Mouse (Mus musculus): ENCODE data around the gene Arhgap28. TPM values are rescaled to one million over a fixed set of nuclear protein-coding genes. Genes with fewer than 3 reads are reported as not detected.

Arhgap28 gene
- total RNA-seq, 2 experiments from 2014 or later, result 0.65 to 0.86 TPM

DNA sequence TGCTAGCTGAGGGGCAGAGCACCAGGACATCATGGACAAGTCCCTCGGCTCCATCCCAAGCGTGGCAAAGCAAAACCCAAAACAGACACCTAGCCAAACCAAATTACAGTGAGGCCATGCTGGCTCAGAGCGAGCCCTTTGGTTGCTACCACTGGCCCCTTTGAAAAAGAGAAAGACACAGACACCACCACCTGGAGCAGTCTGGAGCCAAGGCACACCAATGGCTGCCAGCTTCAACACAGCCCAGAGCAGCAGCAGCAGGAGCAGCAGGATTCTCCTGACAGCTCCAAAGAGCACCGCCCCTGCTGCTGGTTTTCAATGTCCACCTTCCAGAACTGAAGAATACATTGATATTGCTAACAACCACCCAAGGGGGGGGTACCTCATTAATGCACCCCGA, 104.5 kb downstream of the Arhgap28 start:
- no peak overlapping the region for H3K4me3 ChIP-seq
- intact Hi-C loops (cut with DNase I), result no loop called here
- DNase-seq (ENCODE audit: extremely low spot score in 1 of 2, low spot score in 2 of 2), result no peak
- H3K27ac ChIP-seq, result no peak overlapping the region
- no peak for TF ChIP-seq CTCF (IDR thresholded peaks at IDR 0.05)

DNA sequence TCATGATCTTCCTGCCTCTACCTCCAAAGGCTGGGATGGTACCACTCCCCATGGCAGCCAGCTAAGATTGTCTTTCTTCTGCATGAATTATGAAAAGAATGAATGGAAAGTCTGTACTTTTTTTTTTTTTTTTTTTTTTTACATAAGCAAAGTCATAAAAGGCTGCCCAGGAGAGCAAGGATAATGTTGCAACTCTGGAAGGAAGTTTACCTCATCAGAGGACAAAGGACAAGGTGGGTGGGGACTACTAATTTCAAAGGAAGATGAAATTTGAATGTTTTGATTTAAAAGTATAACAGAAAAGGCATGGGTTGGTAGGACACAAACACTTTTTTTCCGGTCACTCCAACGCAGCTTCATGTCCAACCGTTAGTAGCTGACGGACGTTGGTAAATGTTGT, 107.5 kb downstream of the Arhgap28 start:
- DNase-seq (ENCODE audit: extremely low spot score in 1 of 2, low spot score in 2 of 2), result no peak
- Histone ChIP-seq H3K4me3 (no peak overlapping the region), H3K27ac (no peak overlapping the region)
- TF ChIP-seq CTCF (IDR thresholded peaks at IDR 0.05), result no peak
- intact Hi-C loops (cut with DNase I), result no loop called here

DNA sequence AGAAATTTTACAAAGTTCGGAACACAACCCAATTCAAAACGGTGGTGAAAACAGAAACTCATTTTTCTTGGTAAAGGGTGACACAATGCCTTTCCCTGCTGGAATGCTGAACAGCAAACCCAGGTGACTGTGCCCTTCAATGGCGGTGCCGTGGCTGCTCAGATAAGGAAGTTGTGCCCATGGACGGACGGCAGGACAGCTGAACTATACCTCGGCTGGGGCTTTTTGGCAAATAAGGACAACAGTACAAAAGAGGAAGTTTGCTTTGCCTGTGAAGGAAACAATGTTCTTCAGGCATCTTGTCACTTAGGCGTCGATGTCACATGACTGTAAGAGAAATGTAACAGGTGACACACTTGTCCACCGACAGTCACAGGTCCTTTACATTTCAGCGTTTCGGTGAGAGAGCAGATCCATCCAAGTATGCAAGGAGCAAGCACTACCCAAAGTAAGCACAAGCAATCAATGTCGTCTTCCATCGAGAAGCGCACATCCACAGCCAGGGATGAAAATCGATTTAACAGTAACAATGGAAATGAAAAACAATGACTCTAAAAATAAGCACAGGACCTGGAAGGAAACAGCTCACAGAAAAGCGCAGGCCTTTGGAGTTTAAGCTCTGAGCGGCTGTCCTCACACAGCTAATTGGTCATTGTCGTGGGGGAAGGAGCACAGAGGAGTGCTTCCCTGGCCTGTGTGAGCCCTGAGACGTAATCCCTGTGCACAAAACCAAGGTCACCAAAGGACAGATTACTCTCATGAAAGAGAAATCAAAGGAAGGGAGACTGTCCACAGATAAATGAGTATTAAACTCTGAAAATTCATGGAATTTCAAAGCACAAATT, 114.2 kb downstream of the Arhgap28 start:
- no peak overlapping the region for H3K27ac ChIP-seq
- no peak for DNase-seq (ENCODE audit: extremely low spot score in 1 of 2, low spot score in 2 of 2)
- TF ChIP-seq CTCF (IDR thresholded peaks at IDR 0.05), result no peak
- no peak overlapping the region for H3K4me3 ChIP-seq
- intact Hi-C loops (cut with DNase I), result no loop called here

DNA sequence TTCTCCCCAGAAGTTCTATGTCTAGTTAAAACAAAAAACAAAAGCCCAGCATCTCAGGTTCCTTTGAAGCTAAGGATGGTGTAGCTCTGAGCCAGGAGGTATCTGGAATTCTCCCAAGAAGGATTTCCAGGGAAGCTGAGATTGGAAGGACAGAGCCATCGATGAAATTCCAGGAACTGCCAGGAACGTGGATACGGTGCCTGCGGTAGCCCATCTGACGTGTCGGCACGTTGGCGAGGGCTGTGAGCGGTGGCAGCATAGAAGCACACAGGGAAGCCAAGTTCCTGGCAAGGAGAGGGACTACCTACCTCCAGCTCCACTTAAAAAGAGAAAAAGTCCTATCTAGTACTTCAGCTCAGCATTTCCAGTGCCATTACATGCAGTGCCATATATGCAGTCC, 115.8 kb downstream of the Arhgap28 start:
- Histone ChIP-seq H3K4me3 (no peak overlapping the region), H3K27ac (no peak overlapping the region)
- TF ChIP-seq CTCF (IDR thresholded peaks at IDR 0.05), result no peak
- intact Hi-C loops (cut with DNase I), result no loop called here
- no peak for DNase-seq (ENCODE audit: extremely low spot score in 1 of 2, low spot score in 2 of 2)

DNA sequence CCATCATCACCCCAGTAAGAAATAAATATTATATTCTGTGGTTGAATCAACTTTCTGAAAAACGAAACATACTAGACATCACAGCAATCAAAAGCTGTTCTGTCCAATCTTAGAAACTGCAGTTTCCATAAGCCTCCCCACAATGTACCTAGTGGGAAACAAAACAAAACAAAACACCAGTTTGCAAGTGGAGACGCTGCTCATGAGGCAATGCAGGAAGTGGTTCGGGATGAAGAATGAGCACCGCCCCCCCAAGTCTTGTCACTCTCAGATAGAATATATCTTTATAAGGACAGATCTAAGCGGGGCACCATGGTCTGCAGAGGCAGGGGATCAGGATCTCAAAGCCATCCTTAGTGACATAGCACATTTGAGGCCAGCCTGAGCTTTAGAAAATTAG, 117.6 kb downstream of the Arhgap28 start:
- no peak for DNase-seq (ENCODE audit: extremely low spot score in 1 of 2, low spot score in 2 of 2)
- no peak overlapping the region for H3K4me3 ChIP-seq
- H3K27ac ChIP-seq, result no peak overlapping the region
- TF ChIP-seq CTCF (IDR thresholded peaks at IDR 0.05), result no peak
- intact Hi-C loops (cut with DNase I), result no loop called here

DNA sequence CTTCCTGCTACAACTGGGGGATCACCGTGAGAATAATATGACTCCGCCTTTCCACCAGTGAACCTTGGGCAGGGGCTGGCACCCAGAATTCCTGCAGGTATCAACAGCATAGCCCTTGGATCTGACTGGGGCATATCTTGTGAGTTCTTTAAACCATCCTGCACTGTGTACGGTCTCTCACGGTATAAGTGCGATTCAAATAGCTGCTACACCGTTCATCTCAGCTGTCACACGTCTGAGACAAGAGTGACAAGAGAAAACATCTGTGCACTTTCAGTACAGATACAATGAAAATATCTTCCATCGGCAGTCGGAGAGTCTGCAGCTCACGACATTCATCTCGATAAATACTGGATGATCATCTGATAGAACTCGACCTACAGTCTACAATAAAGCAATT, 126.3 kb downstream of the Arhgap28 start:
- Histone ChIP-seq H3K27ac (no peak overlapping the region), H3K4me3 (no peak overlapping the region)
- intact Hi-C loops (cut with DNase I), result no loop called here
- TF ChIP-seq CTCF (IDR thresholded peaks at IDR 0.05), result no peak
- no peak for DNase-seq (ENCODE audit: extremely low spot score in 1 of 2, low spot score in 2 of 2)

DNA sequence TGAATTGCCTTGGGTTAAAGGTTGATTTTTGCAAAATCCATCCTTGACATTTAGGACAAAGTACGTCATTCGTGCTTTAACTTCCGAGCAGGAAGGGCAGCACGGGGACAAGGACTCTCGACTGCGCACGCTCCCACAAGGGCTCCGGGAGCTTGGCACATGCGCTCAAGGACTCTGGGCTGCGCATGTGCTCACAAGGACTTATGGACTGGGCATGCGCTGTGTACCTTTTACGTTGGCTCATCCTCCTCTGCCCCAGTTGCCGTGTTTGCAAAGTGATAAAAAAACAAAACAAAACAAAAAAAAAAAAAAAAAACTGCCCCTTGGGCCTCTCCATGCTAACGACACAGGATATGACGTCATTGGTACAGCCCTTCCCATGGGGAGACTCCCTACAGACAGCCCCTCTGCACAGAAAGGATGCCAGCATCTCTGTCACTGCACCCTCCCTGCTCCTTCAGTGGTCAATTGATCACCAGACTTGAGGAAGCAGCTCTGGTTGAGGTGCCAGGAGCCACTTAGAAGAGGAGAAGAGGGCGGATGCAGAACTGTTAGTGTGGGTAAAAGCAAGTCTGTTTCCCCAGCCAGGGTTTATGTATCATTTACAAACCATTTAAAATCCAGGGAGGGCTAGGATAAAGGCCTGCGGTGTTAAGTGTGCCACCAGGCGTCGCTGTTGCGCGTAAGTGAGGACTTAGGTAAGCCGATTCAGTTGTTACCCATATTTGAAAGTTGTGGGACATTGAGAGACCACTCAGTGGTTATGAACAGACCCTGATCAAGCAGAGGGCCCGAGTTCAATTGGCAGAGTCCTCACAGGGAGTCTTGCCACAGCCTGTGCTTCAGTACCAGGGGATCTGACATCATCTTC, 134.0 kb downstream of the Arhgap28 start:
- Histone ChIP-seq H3K27ac (no peak overlapping the region), H3K4me3 (no peak overlapping the region)
- intact Hi-C loops (cut with DNase I), result no loop called here
- TF ChIP-seq CTCF (IDR thresholded peaks at IDR 0.05), result peak; percentile 83
- DNase-seq (ENCODE audit: extremely low spot score in 1 of 2, low spot score in 2 of 2), result peak; percentile 70 to 76

DNA sequence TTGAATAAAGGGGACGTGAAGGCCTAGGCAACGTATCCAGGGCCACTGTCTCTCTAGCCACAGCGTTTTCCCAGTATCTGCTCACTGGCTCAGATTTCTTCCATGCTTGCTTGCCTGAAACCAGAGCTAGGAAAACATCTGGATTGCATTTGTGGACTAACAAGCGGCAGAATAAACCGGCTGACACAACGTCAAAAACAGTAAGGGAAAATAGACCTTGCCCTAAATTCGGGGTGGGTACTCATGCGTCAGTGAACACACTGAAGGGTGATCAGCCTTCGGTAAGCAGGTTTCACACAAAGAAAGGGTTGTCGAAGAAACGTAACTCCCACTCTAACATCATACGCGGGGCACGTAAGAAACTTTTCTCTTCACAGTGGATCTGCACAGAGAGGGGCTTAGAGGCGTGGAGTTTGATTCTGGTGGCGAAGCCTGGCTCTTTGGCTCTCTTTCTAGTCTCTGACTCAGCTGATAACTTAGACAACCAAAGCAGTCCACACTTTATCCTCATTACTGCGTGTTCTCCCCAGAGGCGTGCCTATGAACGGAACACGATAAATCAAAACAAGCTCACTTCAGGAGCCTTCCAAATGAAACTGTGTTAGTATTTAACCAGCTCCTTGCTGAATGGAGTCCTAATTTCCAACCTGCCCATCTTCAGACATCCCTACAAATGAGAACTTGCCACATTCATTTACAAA, 137.2 kb downstream of the Arhgap28 start:
- intact Hi-C loops (cut with DNase I), result no loop called here
- H3K4me3 ChIP-seq, result no peak overlapping the region
- TF ChIP-seq CTCF (IDR thresholded peaks at IDR 0.05), result no peak
- H3K27ac ChIP-seq, result no peak overlapping the region
- no peak for DNase-seq (ENCODE audit: extremely low spot score in 1 of 2, low spot score in 2 of 2)

DNA sequence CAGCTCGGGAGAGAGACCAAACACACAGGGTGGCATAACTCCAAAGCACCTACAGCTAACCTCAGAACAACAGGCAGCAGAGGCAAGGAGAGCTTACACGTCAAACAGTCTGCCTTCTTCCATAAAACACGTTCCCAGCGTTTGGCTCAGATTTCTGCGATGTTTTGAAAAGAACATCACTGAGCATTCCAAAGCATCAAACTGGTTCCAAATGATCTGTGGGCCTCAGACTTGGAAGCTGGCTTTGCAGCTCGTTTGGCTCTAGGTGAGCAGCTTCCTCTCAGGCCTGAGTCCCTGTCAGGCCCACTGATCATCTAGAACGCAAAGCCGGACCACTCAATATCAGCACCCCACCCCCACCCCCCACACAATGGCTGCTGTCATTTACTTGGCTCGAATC, 137.9 kb downstream of the Arhgap28 start:
- no peak for DNase-seq (ENCODE audit: extremely low spot score in 1 of 2, low spot score in 2 of 2)
- intact Hi-C loops (cut with DNase I), result no loop called here
- no peak for TF ChIP-seq CTCF (IDR thresholded peaks at IDR 0.05)
- no peak overlapping the region for H3K4me3 ChIP-seq
- H3K27ac ChIP-seq, result no peak overlapping the region

DNA sequence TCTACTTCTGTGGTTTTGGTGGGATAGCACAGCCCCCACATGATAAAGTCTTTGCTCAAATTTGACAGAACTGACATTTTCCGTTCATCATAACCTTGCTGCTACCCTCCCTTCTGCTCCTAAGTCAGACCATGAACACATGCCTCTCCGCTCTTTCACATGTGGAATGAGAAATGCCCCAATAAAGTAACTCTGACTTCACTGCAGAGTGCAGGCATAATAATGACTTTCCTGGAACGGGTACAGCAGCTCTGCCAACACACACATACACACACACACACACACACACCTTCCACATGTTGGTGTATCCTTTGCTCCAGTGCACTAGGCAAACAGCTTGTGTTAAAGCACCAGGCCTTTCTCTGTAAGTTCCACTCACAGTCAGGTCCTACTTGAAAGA, 139.0 kb downstream of the Arhgap28 start:
- Histone ChIP-seq H3K4me3 (no peak overlapping the region), H3K27ac (no peak overlapping the region)
- no peak for TF ChIP-seq CTCF (IDR thresholded peaks at IDR 0.05)
- DNase-seq (ENCODE audit: extremely low spot score in 1 of 2, low spot score in 2 of 2), result no peak
- intact Hi-C loops (cut with DNase I), result loop anchor here (5.0 kb wide), 1 partner anchor 1242 kb away; no protein-coding TSS in a partner anchor

DNA sequence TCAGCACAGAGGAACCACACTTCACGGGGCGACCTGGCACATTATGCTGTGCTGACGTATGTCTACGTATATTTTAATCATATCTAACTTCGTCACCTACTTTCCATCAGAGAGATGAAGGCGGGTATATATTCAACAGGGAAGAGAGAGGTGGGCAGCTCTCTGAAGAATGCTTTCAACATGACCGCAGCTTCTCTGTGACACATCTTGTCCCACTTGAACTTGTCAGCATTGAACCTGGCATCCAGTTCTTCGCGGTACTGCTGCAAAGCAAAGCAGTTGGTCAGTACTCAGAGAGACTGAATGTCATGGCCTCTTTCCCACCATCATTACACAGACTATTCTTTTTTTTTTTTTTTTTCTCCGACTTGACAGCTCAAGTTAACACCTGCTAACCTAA, 139.6 kb downstream of the Arhgap28 start:
- intact Hi-C loops (cut with DNase I), result loop anchor here (5.0 kb wide), 1 partner anchor 1243 kb away; no protein-coding TSS in a partner anchor
- no peak for DNase-seq (ENCODE audit: extremely low spot score in 1 of 2, low spot score in 2 of 2)
- TF ChIP-seq CTCF (IDR thresholded peaks at IDR 0.05), result no peak
- H3K27ac ChIP-seq, result no peak overlapping the region
- H3K4me3 ChIP-seq, result no peak overlapping the region

All from left cerebral cortex, adult 2 months (tissue).